Mouse (Mus musculus): Measurements from ENCODE around the gene Ccdc142. TPM values are rescaled to one million over a fixed set of nuclear protein-coding genes. Genes with fewer than 3 reads are reported as not detected.

The Ccdc142 gene
- total RNA-seq, 4 experiments from 2014 or later: 6.6 to 13.8 (median 8.9) TPM

GRCm38 (mm10) chr6:83084477-83084876, 16.9 kb upstream of the Ccdc142 start:
- no peak for DNase-seq (ENCODE audit: low spot score in 2 of 2)

GRCm38 (mm10) chr6:83086121-83087035, 15.0 kb upstream of the Ccdc142 start, which contains the start of gene Lbx2:
Gene Lbx2, plus strand, starts transcription at chr6:83086367.
- DNase-seq (ENCODE audit: low spot score in 2 of 2): no peak

- no peak for DNase-seq (ENCODE audit: low spot score in 2 of 2)
Observed at GRCm38 (mm10) chr6:83087205-83087925, 14.0 kb upstream of the Ccdc142 start.

DNA sequence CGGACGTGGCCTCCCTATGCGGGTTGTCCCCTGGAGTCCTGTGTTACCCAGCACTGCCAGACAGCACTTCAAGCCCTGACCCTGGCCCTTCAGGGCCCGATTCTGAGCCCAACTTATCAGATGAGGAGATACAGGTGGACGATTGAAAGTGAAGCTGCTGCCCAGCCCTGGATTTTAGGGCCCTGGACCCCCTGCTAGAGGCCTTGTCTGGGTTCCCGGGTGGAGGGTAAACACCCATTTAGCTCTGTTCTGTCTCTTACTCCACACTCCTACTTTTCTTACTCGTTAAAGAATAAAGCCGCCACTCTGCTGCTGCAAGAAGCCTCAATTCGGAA, 13.5 kb upstream of the Ccdc142 start:
- DNase-seq (ENCODE audit: low spot score in 2 of 2): no peak

GRCm38 (mm10) chr6:83092416-83093127, 8.8 kb upstream of the Ccdc142 start:
- DNase-seq (ENCODE audit: low spot score in 2 of 2): no peak

DNA sequence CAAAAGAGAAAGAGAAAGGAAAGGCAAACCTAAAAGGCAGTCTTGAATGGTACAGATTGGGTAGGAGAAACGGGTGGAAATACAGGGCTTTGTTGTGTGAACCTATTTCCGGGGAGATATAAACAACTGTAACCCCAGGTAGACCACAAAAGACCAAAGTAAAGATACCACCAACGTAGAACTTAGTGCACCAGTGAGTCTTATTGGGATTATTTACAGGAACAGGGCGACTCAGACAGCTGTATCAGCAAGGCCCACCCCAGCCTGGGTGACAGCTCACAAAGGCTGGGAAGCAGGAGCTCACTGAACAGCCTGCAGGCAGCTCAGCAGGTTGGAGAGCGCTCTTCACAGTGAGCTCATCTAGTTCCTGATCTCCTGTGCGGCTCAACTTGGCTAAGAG, 5.4 kb upstream of the Ccdc142 start:
- no peak for DNase-seq (ENCODE audit: low spot score in 2 of 2)

DNA sequence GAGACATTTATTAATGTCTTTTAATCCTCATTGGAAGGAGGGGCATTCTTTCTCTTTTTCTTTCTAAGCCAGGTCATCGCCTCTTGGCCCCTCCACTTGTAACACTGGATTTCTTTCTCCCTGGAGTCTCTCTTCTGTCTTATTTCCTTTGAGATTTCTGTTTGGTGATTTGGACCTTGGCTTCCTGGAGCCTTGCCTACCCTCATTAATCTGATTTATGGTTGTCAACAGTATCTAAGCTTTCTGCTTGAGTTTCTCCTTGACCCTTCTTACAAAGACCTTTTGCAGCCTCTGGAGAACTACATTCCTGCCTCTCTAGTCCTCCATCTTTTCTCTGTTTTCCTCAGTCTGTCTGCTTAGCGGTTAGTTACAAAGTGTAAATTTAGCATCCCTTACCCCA, 3.0 kb upstream of the Ccdc142 start:
- DNase-seq (ENCODE audit: low spot score in 2 of 2): no peak

GRCm38 (mm10) chr6:83101688-83102556, 521 bp downstream of the Ccdc142 start:
- peak in 1 of 2 experiments; percentile 59 for DNase-seq (ENCODE audit: low spot score in 2 of 2)

- no peak for DNase-seq (ENCODE audit: low spot score in 2 of 2)
Observed at GRCm38 (mm10) chr6:83103130-83103650, 1.8 kb downstream of the Ccdc142 start.

DNA sequence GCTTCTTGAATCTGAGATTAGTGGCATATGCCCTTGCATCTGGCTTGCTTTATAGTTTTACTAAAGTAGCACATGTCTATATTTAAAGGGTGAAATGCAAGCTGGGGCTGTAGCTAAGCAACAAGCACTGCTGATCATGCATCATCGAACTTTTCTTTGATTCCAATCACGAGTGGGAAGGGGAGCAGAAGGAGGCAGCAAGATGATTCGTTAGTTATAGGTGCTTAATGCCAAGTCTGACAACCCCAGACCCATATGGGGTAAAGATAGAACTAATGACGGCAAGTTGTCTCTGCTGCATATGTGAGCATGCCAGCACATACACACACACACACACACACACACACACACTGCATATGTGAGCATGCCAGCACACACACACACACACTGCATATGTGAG, 2.8 kb downstream of the Ccdc142 start:
- DNase-seq (ENCODE audit: low spot score in 2 of 2): peak; percentile 44 to 65

DNA sequence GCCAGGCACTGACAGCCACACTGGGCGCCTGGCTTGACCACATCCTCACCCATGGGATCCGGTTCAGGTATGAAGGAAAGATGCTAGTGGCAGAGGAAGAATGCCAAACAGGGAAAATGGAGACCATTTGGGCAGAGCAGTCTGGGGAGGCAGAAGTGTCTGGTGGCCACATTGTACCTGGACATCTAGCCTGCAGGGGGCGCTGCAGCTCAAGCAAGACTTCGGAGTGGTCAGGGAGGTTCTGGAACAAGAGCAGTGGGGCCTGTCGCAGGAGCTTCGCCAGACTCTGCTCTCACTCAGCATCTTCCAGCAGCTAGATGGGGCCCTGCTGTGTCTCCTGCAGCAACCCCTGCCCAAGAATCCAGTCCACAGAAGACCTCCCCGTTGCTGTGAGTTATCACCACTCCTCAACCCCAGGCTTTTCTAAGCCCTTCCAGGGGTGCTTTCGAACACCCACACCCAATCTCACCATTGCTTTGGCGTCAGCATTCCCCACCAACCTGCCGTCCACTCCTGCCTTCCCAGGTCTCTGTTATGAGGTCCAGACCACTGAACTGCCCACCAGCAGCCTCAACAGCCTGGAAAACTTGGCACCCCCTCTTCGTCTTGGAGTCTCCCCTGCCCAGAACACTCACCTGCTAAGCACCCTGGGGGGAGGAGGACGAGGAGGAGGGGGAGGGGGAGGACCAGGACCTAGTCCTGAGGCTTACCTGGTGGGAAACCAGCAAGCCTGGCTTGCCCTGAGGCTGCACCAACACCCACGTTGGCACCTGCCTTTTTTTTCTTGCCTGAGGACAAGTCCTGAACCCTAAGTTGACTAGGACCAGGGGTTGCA, 6.4 kb downstream of the Ccdc142 start:
- DNase-seq (ENCODE audit: low spot score in 2 of 2): peak; percentile 50 to 55

DNA sequence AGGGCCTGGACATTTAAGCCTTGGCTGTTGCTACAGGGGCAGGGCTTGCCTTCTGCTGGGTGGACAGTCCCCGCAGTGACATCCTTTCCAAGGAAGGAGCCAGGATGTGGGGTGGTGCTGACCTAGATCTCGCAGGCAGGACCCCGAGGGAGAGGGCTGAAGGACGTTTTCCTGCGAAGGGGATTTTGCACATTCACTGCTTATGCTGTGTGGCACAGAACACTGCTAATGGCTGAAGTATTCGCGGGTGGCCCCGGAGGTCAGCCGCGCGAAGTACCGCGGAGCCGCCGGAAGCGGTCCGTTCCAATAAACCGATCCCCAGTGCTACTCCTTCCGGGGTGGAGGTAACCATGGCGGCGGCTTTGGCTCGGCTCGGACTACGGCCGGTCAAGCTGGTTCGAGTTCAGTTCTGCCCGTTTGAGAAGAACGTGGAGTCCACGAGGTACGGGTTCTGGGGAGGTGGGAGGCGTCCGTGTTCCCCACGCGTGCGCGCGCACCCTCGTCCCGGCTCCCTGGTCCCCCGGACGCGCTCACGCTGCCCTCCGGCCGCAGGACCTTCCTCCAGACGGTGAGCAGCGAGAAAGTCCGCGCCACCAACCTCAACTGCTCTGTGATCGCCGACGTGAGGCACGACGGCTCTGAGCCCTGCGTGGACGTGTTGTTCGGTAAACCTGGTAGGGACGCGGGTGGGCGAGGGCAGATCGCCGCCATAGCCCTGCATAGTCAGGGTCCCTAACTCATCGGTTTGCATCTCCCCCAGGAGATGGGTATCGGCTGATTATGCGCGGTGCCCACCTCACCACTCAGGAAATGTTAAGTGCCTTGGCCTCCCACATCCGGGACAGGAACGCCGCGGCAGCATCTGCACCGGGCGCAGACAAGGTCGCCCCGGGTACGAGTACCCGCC, 7.6 kb downstream of the Ccdc142 start, which contains the start of gene Mrpl53:
Gene Mrpl53 (plus strand): TSS at position 279 of the 907 bp plus-strand sequence.
- peak; percentile 73 to 78 for DNase-seq (ENCODE audit: low spot score in 2 of 2)

GRCm38 (mm10) chr6:83111510-83112136, 10.2 kb downstream of the Ccdc142 start:
- DNase-seq (ENCODE audit: low spot score in 2 of 2): no peak

DNA sequence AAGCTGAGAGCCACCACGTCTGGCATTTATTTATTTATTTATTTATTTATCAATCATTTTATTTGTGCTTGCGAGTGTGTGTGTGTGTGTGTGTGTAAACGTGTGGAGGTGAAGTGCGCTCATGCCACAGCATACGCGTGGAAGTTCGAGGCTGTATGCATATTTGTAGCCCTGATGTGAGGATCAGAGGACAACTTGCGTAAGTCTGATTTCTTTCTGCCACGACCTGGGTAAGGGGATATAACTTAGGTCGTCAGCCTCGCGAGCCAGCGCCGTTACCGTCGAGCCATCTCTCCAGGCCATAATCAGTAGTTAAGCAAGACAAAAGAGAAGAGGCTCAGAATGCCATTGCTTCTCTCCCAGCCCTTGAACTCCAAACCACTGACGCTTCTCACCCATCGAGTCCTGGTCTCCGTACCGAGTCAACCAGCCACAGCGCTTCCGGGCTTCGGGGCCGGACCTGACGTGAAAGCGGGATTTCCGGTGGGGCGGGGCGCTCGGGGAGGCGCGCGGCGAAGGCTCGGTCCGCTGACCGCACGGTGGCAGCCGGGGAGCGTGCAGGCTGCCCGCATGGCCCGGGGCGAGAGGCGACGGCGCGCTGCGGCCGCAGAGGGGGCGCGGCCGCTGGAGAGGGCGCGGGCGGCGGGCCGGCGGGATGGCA, 13.7 kb downstream of the Ccdc142 start, which contains the start of gene Mogs:
Gene Mogs (plus strand): TSS at position 486 of the 661 bp plus-strand sequence.
- DNase-seq (ENCODE audit: low spot score in 2 of 2): peak; percentile 87 to 88

DNA sequence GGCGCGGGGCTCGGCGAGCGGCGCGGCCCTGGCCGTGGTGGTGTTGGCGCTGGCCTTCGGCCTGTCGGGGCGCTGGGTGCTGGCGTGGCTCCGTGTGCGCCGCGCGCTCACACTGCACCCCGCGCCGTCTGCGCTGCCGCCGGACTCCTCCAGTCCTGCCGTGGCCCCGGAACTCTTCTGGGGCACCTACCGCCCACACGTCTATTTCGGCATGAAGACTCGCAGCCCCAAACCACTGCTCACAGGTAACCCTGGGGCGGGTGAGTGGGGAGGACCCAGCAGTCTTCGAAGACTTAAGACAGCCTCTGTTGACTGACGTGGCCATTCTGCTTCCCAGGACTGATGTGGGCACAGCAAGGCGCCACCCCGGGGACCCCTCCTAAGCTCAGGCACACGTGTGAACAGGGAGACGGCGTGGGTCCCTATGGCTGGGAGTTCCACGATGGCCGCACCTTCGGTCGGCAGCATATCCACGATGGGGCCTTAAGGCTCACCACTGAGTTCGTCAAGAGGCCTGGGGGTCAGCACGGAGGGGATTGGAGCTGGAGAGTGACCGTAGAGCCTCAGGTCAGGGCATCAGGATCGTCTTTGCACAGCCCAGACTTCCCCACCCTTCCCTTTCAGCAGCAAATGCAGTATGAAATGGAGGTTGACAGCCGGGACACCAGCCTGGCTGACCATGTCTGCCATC, 14.4 kb downstream of the Ccdc142 start:
- no peak for DNase-seq (ENCODE audit: low spot score in 2 of 2)

- DNase-seq (ENCODE audit: low spot score in 2 of 2): no peak
Observed at GRCm38 (mm10) chr6:83116373-83117164, 15.2 kb downstream of the Ccdc142 start.
